Mouse (Mus musculus) central nervous system, embryonic 18 days (tissue): ENCODE results near the gene Plekha6. TPM values are rescaled to one million over a fixed set of nuclear protein-coding genes. Genes with fewer than 3 reads are reported as not detected.

Experiments used
- polyA plus RNA-seq: library from polyadenylated mRNA; depleted of rRNA; stranded (reverse); fragments of >200 nt; gene quantifications from 2 replicates; pipeline ENCODE4 v1.2.3, GENCODE M21; 2012; rRNA removed

Plekha6 gene
- 42.7 and 45.2 TPM in 2 replicates for polyA plus RNA-seq

DNA sequence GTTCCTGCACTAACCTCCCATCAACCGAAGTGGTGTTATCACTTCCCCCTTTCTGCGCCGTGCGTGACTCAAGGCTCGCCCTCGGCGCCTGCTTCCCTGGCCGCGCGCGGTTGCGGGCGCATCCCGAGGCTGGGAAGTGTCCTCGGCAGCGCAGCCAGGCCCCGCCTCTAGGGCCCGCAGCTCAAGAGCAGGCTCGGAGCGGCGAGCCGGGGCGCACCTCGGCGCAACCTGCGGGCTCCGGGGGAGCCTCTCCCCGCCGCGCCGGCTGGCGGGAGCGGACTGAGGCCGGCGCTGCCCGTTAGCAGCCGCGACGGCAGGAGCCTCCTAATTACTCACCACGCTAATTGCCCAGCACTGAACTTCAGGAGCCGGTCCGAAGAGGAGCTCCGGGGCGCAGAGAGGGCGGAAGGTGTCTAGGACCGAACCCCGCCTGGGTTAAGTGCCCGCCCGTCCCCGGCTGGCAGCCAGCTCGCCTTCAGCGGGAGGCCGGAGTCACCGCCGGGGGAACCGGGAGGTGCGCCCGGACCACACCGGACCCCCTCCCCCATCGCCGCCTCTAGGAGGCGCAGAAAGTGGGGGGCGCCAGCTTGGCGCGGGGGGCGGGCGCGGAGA is at the start of gene Plekha6:
Plekha6 (plus strand) TSS at position 391 of the 612 bp plus-strand sequence.

DNA sequence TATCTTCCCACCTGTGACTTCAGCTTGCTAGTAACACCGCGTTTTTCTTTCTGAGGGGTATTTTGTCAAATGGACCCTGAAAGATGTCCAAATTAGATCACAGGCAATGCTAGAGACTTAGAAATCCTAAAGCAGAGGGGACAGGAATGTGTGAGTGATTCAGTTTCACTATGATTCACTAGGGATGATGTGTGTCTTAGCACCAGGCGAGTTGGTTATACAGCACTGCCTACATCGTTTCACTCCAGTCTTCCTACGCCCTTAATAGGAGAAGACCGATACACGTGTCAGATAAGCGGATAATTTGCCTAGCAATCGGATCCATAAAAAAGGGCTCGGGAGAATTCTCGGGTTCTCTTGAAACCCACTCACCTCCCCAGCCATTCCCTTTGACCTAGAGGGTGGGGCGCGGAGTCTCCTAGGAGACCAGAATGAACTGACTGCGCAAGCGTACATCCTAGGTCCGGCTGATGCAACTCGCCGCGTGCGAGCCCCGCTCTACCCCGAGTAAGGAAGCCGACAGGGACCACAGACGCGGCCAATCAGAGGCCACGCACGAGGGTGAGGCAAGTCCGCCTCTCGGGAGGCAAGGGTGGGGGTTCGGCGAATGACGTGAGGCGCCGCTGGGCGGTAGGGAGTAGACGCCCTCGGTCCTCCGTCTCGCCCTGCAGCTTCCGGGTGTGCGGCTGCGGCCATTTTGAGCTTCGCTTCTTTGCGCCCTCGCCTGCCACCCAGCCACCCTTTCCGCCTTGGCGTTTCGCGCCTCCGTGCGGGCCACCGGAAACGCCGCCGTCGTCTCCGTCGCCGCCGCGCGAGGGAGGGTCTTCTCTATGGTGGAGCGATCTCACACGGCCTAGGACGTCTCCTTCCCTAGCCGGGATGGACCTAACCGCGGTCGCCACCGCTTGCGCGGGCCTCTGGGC is 33.1 kb upstream of the Plekha6 start, which contains the start of gene Ppp1r15b:
Ppp1r15b (plus strand) TSS at position 506 of the 923 bp plus-strand sequence.

DNA sequence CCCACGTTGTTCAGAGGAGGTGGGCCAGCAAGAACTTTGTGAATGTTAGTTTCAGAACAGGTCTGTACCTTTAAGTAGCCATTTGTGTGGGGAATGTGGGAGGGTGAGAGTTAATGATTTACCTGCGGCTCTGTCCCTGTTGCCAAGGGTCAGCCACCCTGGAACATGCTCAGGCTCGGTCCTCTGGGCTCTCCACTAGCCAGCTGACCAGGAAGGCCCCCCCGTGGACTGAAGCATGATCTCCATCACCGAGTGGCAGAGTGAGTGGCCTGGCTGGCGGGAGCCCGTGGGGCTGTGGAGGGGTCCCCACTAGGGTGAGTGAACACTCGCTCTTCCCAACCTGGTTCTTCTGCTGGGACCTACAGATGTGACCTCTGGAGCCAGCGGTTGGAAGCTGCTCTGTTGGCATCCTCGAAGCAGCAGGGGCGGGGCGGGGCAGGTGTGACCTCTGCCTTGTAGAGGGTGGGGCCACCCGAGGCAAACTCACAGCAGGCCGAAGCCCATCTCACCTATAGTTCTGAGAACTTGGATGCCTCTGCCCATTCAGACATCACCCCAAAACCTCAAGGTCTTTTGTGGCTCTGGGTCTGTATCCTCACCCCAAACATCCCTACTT is 145.8 kb downstream of the Plekha6 start, which contains the start of gene Golt1a:
Golt1a (plus strand) TSS at position 149 of the 616 bp plus-strand sequence.

DNA sequence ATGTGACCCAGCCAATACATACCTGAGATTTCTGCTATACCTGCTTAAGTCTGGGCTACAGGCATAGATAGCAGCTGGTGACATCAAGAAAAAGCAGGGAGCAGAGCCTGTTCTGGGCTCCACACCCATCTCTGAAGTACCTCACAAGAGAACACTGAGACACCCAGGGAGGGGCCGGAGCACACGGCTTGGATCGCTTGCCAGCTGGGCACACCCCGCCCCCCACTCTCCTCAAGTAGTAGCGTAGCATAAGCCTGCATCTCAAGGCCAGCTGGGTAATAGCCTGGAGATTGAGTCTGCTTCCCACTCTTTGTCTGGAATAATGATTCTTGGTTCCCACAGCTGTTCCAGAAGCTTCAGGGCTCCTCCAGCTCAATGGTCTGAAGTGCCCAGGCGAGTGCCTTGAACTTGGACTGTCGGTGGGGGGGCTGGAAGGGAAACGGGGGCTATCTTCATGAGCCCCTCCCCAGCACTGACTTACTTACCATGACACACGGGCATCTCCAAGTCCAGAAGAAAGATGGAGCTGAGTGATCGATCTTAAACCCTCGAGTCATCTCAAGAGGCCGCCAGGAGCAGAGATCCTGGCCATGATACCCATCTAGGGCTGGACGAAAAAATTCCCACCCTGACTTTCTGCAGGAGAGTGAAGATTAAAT is 157.4 kb downstream of the Plekha6 start, which contains the start of gene Kiss1:
Kiss1 (plus strand) TSS at position 609 of the 659 bp plus-strand sequence.

DNA sequence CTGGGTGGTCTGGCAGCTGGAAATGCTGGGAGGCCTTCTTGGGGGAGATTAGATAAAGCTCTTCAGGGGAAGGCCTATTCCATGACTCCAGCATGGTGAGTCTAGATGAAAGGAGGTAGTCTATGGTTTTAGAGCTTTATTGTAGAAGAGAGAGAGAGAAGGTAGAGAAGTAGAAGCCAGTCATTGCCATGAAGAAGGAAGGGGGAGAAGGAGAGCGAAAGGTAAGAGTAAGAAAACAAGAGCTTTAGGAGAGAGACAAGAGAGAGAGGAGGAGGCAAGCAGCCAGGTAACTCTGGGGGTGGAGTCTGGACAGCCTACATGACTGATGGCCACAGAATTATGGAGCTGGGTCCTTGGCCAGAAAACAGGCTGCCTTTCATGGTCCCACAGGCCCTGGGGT is 186.2 kb downstream of the Plekha6 start, which contains the start of gene Ren1:
Ren1 (plus strand) TSS at position 301 of the 400 bp plus-strand sequence.

Other genes with a start within 250 kb of the Plekha6 start
- gene Mdm4, start 133.6 kb upstream of the Plekha6 start, polyA plus RNA-seq, result 103 and 104 TPM in 2 replicates
- 22.1 and 26.5 TPM in 2 replicates for gene Pik3c2b, start 118.5 kb upstream of the Plekha6 start, polyA plus RNA-seq
- 23.0 and 24.1 TPM in 2 replicates for gene Ppp1r15b, start 33.1 kb upstream of the Plekha6 start, polyA plus RNA-seq
- 0.08 TPM in 1 of 2 replicates, not detected in the other for gene Golt1a, start 145.6 kb downstream of the Plekha6 start, polyA plus RNA-seq
- gene Kiss1, start 157.7 kb downstream of the Plekha6 start, polyA plus RNA-seq, result 0.09 and 0.38 TPM in 2 replicates
- 0.18 and 0.43 TPM in 2 replicates for gene Ren1, start 186.3 kb downstream of the Plekha6 start, polyA plus RNA-seq
- 16.9 and 22.6 TPM in 2 replicates for gene Etnk2, start 199.4 kb downstream of the Plekha6 start, polyA plus RNA-seq